Mouse (Mus musculus): ENCODE data around the gene Phactr1.

The Phactr1 gene

GRCm38 (mm10) chr13:43104496-43104895 is 424.1 kb downstream of the Phactr1 start:
- DNase-seq (ENCODE audit: extremely low spot score, low read depth, low spot score), result no peak

DNA sequence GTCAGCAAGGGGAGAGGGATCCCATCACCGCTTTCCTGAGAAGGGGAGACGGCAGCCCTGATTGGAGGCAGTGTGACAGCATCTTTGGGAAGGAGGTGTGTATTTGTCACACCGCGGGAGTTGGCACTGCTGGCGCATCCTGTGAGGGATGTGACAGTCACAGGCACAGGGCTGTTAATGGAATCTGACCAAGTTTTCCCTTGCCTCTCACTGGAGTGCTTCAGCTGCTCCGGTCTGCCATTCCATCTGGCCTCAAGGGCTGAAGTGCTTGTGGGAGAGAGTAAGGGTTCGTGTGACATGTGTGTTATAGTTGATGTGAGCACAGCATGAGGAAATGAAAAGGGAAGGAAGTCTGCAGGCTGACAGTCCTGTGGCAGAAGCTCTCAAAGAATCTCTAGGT is 431.9 kb downstream of the Phactr1 start:
- no peak for DNase-seq (ENCODE audit: extremely low spot score, low read depth, low spot score)

GRCm38 (mm10) chr13:43112707-43113106 is 432.3 kb downstream of the Phactr1 start:
- no peak for DNase-seq (ENCODE audit: extremely low spot score, low read depth, low spot score)

DNA sequence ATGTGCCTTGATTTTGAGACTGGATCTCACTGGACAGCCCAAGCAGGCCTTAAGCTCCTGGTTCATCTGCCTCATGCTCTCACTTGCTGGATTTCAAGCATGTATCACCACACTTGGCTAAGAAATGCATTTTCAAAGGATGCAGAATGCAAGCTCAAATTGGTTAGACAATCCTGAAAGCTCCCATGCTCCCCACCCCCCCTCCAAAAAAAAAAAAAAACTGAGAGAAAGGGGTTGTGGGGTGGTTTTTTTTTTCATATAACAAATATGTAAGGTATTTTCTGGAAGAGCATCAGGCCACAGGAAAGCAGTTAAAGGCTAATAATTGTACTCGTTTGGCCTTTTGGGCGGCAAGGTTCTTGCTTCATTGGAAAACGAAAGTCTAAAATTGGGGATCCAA is 432.7 kb downstream of the Phactr1 start:
- DNase-seq (ENCODE audit: extremely low spot score, low read depth, low spot score), result no peak

DNA sequence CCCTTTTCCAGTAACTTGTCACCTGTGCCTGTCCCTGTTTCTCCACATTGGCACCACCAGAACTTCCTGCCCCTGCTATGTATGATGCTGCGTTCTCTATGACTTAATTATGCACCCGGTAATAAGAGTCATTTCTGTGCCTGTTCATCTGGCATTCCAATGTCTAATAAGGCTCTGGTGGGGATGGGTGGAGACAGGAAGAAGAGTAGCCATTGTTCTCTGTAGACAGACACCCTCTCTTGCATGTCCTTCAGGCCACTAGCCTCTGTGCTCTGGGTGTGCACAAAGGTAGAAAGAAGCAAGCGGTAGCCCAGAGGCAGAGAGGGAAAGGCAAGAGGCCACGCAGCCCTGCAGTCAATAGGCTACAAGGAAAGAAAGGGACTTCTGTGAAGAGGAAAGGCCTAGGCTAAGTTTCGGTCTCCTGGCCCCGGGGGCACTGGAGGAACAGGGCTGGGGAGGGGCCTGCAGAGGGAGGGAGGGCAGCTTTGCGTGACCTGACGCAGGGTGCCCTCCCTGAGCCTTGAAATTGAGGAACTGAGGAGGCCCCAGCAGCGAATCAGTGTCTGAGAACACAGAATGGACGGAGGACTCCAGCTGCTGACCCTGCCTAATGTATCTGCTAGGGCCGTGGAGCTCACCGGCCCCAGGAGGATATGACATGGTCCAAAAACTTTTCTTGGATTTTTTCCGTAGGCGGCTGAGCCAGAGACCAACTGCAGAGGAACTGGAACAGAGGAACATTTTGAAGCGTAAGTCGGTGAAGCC is 442.1 kb downstream of the Phactr1 start:
- DNase-seq (ENCODE audit: extremely low spot score, low read depth, low spot score), result no peak

DNA sequence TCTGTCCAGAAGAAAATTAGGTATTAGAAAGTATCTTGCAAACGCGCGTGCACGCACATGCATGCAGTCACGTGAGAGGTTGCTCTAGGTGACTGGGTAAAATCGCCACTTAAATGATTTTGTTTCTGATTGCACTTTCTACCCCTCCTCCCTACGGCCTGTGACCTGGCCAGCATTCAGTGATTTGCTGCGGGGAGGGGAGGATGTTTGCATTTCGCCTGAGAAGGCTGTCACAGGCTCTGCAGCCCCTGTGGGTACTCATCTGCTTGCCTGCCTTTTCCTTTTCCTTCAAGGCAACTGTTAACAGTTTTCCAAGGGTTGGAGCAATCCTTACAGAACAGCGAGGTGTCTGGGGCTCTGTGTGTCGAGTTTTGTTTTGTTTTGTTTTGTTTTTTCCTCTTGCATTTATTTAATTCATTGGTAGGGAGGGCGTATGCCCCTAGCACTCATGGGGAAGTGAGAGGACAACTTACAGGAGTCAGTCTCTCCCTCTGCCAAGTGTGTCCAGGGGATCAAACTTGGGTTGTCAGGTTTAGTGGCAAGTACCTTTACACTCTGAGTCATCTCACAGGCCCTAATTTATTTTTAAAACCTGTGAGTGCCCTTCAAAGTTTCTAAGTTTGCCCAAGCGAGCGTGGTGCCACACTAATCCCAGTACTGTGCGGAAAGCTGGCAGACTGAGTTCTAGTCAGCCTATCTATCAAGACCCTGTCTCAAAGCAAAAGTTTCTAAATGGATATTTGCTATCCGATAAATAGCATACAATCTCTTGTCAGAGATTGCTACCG is 443.7 kb downstream of the Phactr1 start:
- no peak for DNase-seq (ENCODE audit: extremely low spot score, low read depth, low spot score)

GRCm38 (mm10) chr13:43124683-43125074 is 444.3 kb downstream of the Phactr1 start:
- DNase-seq (ENCODE audit: extremely low spot score, low read depth, low spot score), result no peak

GRCm38 (mm10) chr13:43130161-43130560 is 449.7 kb downstream of the Phactr1 start:
- DNase-seq (ENCODE audit: extremely low spot score, low read depth, low spot score), result no peak

GRCm38 (mm10) chr13:43131741-43132191 is 451.3 kb downstream of the Phactr1 start:
- no peak for DNase-seq (ENCODE audit: extremely low spot score, low read depth, low spot score)

DNA sequence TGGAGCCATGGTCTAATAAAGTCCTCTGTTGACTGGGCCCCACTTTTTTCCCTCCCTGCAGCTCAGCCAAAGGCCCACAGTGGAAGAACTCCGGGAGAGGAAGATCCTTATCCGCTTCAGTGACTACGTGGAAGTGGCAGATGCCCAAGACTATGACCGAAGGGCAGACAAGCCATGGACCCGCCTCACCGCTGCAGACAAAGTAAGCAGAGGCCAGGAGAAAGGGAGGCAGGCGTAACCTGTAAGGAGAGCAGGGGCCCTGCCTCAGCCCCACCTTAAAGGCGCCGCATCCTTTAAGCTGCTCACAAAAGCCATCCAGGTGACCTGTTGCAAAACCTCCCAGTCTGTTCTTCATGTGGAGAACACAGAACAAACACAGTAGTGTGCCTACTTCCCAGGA is 452.4 kb downstream of the Phactr1 start:
- no peak for DNase-seq (ENCODE audit: extremely low spot score, low read depth, low spot score)

DNA sequence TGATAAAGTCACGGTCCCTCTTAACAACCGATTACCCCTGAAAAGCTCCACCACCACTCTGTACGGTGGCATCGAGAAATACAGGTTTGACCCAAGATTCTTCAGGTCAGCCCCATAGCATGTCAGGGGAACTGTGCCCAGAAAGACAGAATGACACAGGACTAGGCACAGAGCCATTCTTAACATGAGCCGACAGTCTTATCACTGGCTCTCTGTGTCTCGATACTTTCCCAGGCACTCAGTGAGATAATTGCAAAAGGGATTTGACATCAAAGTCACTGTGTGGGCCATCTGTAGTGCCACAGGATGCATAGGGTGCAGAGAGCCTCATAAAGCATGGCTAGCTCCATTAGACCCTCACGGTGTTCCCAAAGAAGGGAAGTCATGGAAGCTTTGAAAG is 453.0 kb downstream of the Phactr1 start:
- no peak for DNase-seq (ENCODE audit: extremely low spot score, low read depth, low spot score)

DNA sequence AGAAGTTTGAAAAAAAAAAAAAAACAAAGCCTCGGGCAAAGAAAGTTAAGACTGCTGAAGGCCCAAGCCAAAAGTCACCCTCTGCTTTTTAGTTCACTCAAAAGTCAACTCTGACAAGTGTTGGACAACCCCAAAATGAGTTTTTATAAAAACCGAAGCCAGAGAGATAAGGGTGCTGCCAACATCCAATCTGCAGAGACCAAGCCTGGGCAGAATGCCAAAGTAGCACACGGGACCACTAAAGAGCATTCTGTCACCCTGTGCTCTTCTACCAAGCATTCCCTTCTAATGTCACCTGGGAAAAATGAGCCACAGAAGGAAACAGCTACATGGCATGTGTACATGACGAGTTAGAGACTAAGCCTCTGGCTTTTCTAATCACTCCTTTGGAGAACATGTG is 454.0 kb downstream of the Phactr1 start:
- DNase-seq (ENCODE audit: extremely low spot score, low read depth, low spot score), result no peak

GRCm38 (mm10) chr13:43144720-43145418 is 464.4 kb downstream of the Phactr1 start:
- no peak for DNase-seq (ENCODE audit: extremely low spot score, low read depth, low spot score)

DNA sequence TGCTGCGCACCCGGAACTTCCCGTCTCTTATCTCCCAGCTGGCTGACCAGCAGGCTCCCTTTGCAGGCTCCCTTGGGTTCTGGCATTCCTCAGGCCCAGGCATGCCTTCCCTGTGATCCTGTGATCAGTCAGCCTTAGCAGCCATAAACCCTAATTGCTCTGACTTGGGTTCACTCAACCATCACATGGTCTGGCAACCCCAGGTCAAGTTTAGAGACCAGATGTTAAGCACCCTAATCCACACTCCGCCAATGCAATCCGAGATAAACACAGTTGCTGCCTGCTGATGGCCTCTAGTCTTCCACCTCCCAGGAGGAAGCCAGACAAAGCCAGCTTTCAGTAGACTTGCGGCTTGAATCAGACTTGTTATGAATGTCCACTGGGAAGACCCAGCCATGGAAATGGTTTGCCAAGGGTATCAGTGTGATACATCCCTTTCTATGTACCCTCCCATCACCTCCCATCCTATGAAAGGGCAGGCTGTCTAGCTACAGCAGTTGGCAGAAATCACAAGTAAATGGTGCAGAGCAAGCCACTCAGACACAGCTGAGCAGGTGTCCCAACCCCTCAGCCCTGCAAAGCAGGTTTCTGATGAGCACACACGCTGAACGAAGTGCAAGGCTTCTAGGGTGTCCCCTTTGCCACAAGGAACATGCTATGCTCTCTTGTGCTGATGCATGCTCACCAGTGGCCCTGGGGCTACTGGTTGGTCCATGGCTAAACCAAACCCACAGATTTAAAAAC is 466.3 kb downstream of the Phactr1 start:
- no peak for DNase-seq (ENCODE audit: extremely low spot score, low read depth, low spot score)

DNA sequence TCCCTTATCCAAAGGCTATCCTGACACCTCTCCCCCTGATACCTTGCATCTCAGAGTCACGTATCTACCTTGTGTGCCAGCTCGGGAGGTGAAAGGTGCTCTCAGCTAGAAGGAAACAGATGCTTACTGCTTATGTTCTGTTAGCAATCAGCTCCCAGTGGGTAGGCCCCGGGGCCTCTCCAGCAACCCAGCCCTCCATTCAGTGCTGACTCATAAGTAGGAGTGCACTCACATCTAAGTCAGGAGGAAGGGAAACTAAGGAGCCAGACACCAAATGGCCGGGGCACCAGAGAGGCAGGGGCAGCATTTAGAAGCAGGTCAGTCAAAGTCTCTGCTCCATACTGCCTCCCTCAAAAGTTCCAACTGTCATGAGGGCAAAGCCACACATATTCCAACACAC is 468.3 kb downstream of the Phactr1 start:
- DNase-seq (ENCODE audit: extremely low spot score, low read depth, low spot score), result no peak

- DNase-seq (ENCODE audit: extremely low spot score, low read depth, low spot score), result no peak
Observed at GRCm38 (mm10) chr13:43149661-43150060, 469.2 kb downstream of the Phactr1 start.

DNA sequence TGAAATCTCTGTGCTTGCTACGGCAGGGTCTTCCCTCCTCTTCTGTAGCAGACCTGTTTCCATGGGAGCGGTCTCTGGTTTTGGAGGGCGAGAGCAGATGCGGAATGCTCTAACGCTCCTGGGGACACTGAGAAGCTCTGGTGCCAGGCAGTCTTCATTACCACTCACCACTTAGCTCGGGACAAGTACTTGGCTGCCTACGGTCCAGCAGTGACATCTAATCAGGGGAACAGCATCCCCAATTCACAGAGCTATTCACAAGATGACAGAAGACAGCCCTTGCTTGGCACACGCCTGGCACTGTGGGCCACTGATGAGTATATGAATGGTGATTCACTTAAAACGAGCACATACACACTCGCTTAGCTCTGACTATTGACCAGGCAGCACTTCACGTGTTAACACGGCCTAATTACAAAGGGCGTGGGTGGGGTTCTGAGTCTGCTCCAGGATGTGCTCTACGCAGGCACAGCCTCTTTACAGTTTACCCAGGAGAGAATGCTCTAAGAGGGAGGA is 471.6 kb downstream of the Phactr1 start:
- no peak for DNase-seq (ENCODE audit: extremely low spot score, low read depth, low spot score)

DNA sequence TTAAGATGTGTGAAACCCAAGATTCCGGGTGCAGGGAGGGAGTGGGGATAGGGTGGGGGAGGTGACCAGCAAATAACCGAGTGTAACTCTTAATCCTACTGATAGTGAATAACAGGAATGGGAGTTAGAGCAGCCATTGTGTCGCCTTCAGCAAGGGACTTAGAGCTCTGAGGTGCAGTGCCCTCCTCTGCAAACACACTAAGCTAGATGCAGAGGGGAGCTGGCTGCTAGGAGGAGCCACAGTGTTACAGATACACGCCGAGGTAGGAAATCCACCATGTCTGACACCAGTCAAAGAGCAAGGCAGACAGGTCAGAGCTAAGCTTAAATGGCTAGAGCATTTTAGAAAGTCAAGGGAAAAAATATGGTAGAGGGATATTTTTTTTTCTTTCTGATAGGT is 476.9 kb downstream of the Phactr1 start:
- DNase-seq (ENCODE audit: extremely low spot score, low read depth, low spot score), result no peak

GRCm38 (mm10) chr13:43158281-43158680 is 477.9 kb downstream of the Phactr1 start:
- no peak for DNase-seq (ENCODE audit: extremely low spot score, low read depth, low spot score)

GRCm38 (mm10) chr13:43159429-43159828 is 479.0 kb downstream of the Phactr1 start:
- DNase-seq (ENCODE audit: extremely low spot score, low read depth, low spot score), result no peak

GRCm38 (mm10) chr13:43167721-43168120 is 487.3 kb downstream of the Phactr1 start:
- DNase-seq (ENCODE audit: extremely low spot score, low read depth, low spot score), result no peak

Measured in hindlimb bud, embryonic 11.5 days (tissue).